Mouse (Mus musculus): ENCODE results near the gene Fuca1. TPM values are rescaled to one million over a fixed set of nuclear protein-coding genes. Genes with fewer than 3 reads are reported as not detected.

Fuca1 gene
- polyA plus RNA-seq, 1 experiment from 2014 or later = 50.7 TPM

- DNase-seq = no peak
- 67% methylated on average over 7 of the region's 7 CpGs for WGBS (ENCODE audit: insufficient replicate concordance)
- peaks cover 14% of the 10 kb centered on the region for H3K4me1 ChIP-seq (ENCODE audit: insufficient read depth)
- ATAC-seq = no peak
- H3K9me3 ChIP-seq (ENCODE audit: low read length) = no peaks in the 10 kb centered on the region
- H3K4me2 ChIP-seq (ENCODE audit: low read depth, low read length) = no peak overlapping the region
- no peak for TF ChIP-seq EP300 (IDR thresholded peaks at IDR 0.05; ENCODE audit: low read depth)
- no peak for TF ChIP-seq CTCF (IDR thresholded peaks at IDR 0.05; ENCODE audit: low read depth)
- H3K36me3 ChIP-seq (replicated peaks; ENCODE audit: insufficient read depth, low read length) = peaks cover 50% of the 10 kb centered on the region
- H3K9ac ChIP-seq (replicated peaks) = no peak overlapping the region
- H3K27me3 ChIP-seq (ENCODE audit: insufficient read depth, low read length) = no peaks in the 10 kb centered on the region
- H3K27ac ChIP-seq (ENCODE audit: low read depth) = peak overlapping the region; percentile 23; the same call in 1 of the 2 replicates
- H3K4me3 ChIP-seq (ENCODE audit: low read depth, low read length) = no peak overlapping the region
Observed at GRCm38 (mm10) chr4:135981524-135982063, 61.1 kb downstream of the Fuca1 start.

- no peaks in the 10 kb centered on the region for H3K9me3 ChIP-seq (ENCODE audit: low read length)
- TF ChIP-seq EP300 (IDR thresholded peaks at IDR 0.05; ENCODE audit: low read depth) = no peak
- H3K4me2 ChIP-seq (ENCODE audit: low read depth, low read length) = peak overlapping the region; percentile 91
- H3K9ac ChIP-seq (replicated peaks) = 0 out of 2 replicates have a peak overlapping the region, but pooled peaks have one; percentile 28
- WGBS (ENCODE audit: insufficient replicate concordance) = 84% methylated on average over 5 of the region's 5 CpGs
- ATAC-seq (no peak), DNase-seq (no peak)
- H3K27ac ChIP-seq (ENCODE audit: low read depth) = peak overlapping the region; percentile 96
- H3K4me3 ChIP-seq (ENCODE audit: low read depth, low read length) = no peak overlapping the region
- no peaks in the 10 kb centered on the region for H3K27me3 ChIP-seq (ENCODE audit: insufficient read depth, low read length)
- H3K4me1 ChIP-seq (ENCODE audit: insufficient read depth) = peaks cover 21% of the 10 kb centered on the region
- peaks cover 30% of the 10 kb centered on the region for H3K36me3 ChIP-seq (replicated peaks; ENCODE audit: insufficient read depth, low read length)
Observed at GRCm38 (mm10) chr4:135984556-135984955, 64.0 kb downstream of the Fuca1 start.

- TF ChIP-seq CTCF (IDR thresholded peaks at IDR 0.05; ENCODE audit: low read depth) (no peak), EP300 (IDR thresholded peaks at IDR 0.05; ENCODE audit: low read depth) (peak; percentile 71)
- ATAC-seq = peak; percentile 68
Observed at GRCm38 (mm10) chr4:135985193-135985592, 64.7 kb downstream of the Fuca1 start.

GRCm38 (mm10) chr4:135985769-135986168 is 65.2 kb downstream of the Fuca1 start:
- DNase-seq (no peak), ATAC-seq (no peak)
- H3K9me3 ChIP-seq (ENCODE audit: low read length) = no peaks in the 10 kb centered on the region
- WGBS (ENCODE audit: insufficient replicate concordance) = 94% methylated on average over 7 of the region's 7 CpGs
- H3K9ac ChIP-seq (replicated peaks) = peak overlapping the region; percentile 100
- H3K4me3 ChIP-seq (ENCODE audit: low read depth, low read length) = peak overlapping the region; percentile 98
- H3K27ac ChIP-seq (ENCODE audit: low read depth) = peak overlapping the region; percentile 96
- H3K4me2 ChIP-seq (ENCODE audit: low read depth, low read length) = peak overlapping the region; percentile 91
- H3K27me3 ChIP-seq (ENCODE audit: insufficient read depth, low read length) = no peaks in the 10 kb centered on the region
- TF ChIP-seq EP300 (IDR thresholded peaks at IDR 0.05; ENCODE audit: low read depth) (no peak), CTCF (IDR thresholded peaks at IDR 0.05; ENCODE audit: low read depth) (no peak)
- peaks cover 29% of the 10 kb centered on the region for H3K36me3 ChIP-seq (replicated peaks; ENCODE audit: insufficient read depth, low read length)
- peaks cover 21% of the 10 kb centered on the region for H3K4me1 ChIP-seq (ENCODE audit: insufficient read depth)

More at GRCm38 (mm10) chr4:135985193-135985592, 64.7 kb downstream of the Fuca1 start:
- Histone ChIP-seq H3K27me3 (ENCODE audit: insufficient read depth, low read length) (no peaks in the 10 kb centered on the region), H3K36me3 (replicated peaks; ENCODE audit: insufficient read depth, low read length) (peaks cover 30% of the 10 kb centered on the region), H3K9ac (replicated peaks) (no peak overlapping the region), H3K4me3 (ENCODE audit: low read depth, low read length) (peak overlapping the region; percentile 98), H3K4me2 (ENCODE audit: low read depth, low read length) (peak overlapping the region; percentile 91), H3K4me1 (ENCODE audit: insufficient read depth) (peaks cover 21% of the 10 kb centered on the region), H3K27ac (ENCODE audit: low read depth) (peak overlapping the region; percentile 96), H3K9me3 (ENCODE audit: low read length) (no peaks in the 10 kb centered on the region)
- DNase-seq = peak; percentile 63
- WGBS (ENCODE audit: insufficient replicate concordance) = 55% methylated on average over 5 of the region's 5 CpGs

- peak; percentile 4; the same call in 1 of the 2 replicates for ATAC-seq
- peaks cover 21% of the 10 kb centered on the region for H3K4me1 ChIP-seq (ENCODE audit: insufficient read depth)
Observed at GRCm38 (mm10) chr4:135986301-135986942, 65.9 kb downstream of the Fuca1 start.

GRCm38 (mm10) chr4:135986943-135987710 is 66.6 kb downstream of the Fuca1 start, which contains the start of gene Pithd1:
TSS of gene Pithd1 (minus strand) at chr4:135987264.
- DNase-seq (peak; percentile 94), ATAC-seq (peak; percentile 91)
- Histone ChIP-seq H3K4me1 (ENCODE audit: insufficient read depth) (peaks cover 21% of the 10 kb centered on the region), H3K9me3 (ENCODE audit: low read length) (no peaks in the 10 kb centered on the region), H3K4me3 (ENCODE audit: low read depth, low read length) (peak within 1 kb of the TSS; percentile 98), H3K27ac (ENCODE audit: low read depth) (peak within 1 kb of the TSS; percentile 96), H3K27me3 (ENCODE audit: insufficient read depth, low read length) (no peaks in the 10 kb centered on the region), H3K36me3 (replicated peaks; ENCODE audit: insufficient read depth, low read length) (peaks cover 22% of the 10 kb centered on the region), H3K9ac (replicated peaks) (peak within 1 kb of the TSS; percentile 100), H3K4me2 (ENCODE audit: low read depth, low read length) (peak within 1 kb of the TSS; percentile 91)
- under 1% methylated on average over 68 of the region's 81 CpGs for WGBS (ENCODE audit: insufficient replicate concordance)
- TF ChIP-seq EP300 (IDR thresholded peaks at IDR 0.05; ENCODE audit: low read depth) = no peak
- TF ChIP-seq CTCF (IDR thresholded peaks at IDR 0.05; ENCODE audit: low read depth) = peak; percentile 50

More at GRCm38 (mm10) chr4:135986301-135986942, 65.9 kb downstream of the Fuca1 start:
- Histone ChIP-seq H3K27ac (ENCODE audit: low read depth) (peak overlapping the region; percentile 96), H3K36me3 (replicated peaks; ENCODE audit: insufficient read depth, low read length) (peaks cover 25% of the 10 kb centered on the region), H3K9ac (replicated peaks) (peak overlapping the region; percentile 100), H3K4me3 (ENCODE audit: low read depth, low read length) (peak overlapping the region; percentile 98), H3K9me3 (ENCODE audit: low read length) (no peaks in the 10 kb centered on the region), H3K4me2 (ENCODE audit: low read depth, low read length) (peak overlapping the region; percentile 91), H3K27me3 (ENCODE audit: insufficient read depth, low read length) (no peaks in the 10 kb centered on the region)
- WGBS (ENCODE audit: insufficient replicate concordance) = 6% methylated on average over 22 of the region's 23 CpGs
- DNase-seq = no peak
- TF ChIP-seq EP300 (IDR thresholded peaks at IDR 0.05; ENCODE audit: low read depth) = no peak
- TF ChIP-seq CTCF (IDR thresholded peaks at IDR 0.05; ENCODE audit: low read depth) = no peak
